Mouse (Mus musculus) kidney, embryonic 16.5 days (tissue): Measurements from ENCODE around the gene Snd1. TPM values are rescaled to one million over a fixed set of nuclear protein-coding genes. Genes with fewer than 3 reads are reported as not detected.

Experiments
- ATAC-seq: fragments of 200-750 bp; cut with Nextera tagmentation; 2 replicates; pipeline ENCODE4 v1.8.0; 2017; ENCODE audit warnings: moderate TSS enrichment; ENCODE audit not compliant: low FRiP score, low TSS enrichment
- H3K27ac ChIP-seq: fragments of 300-500 bp; sonication (generic); 2 replicates; pipeline ENCODE4 v1.5.1; 2014; ENCODE audit warnings: low read length
- H3K27me3 ChIP-seq: fragments of 300-500 bp; sonication (generic); 2 replicates; pipeline ENCODE4 v1.6.1; 2014; ENCODE audit warnings: low read length, control low read depth, mixed read lengths; ENCODE audit not compliant: insufficient read depth
- H3K36me3 ChIP-seq: fragments of 300-500 bp; sonication (generic); 2 replicates; pipeline ENCODE4 v1.6.1; 2014; ENCODE audit warnings: low read length, control low read depth, mixed read lengths; ENCODE audit not compliant: insufficient read depth
- H3K4me1 ChIP-seq: fragments of 300-500 bp; sonication (generic); 2 replicates; pipeline ENCODE4 v1.6.1; 2014; ENCODE audit warnings: low read length, control low read depth, mixed read lengths; ENCODE audit not compliant: insufficient read depth
- H3K4me2 ChIP-seq: fragments of 300-500 bp; sonication (generic); replicated peaks from 2 replicates; pipeline ENCODE4 v1.6.1; 2014; ENCODE audit warnings: low read depth, low read length
- H3K4me3 ChIP-seq: fragments of 300-500 bp; sonication (generic); 2 replicates; pipeline ENCODE4 v1.5.1; 2014; ENCODE audit warnings: mild to moderate bottlenecking, low read length
- H3K9ac ChIP-seq: fragments of 300-500 bp; sonication (generic); replicated peaks from 2 replicates; pipeline ENCODE4 v1.6.1; 2014; ENCODE audit warnings: low read length
- H3K9me3 ChIP-seq: fragments of 300-500 bp; sonication (generic); 2 replicates; pipeline ENCODE4 v1.6.1; 2016; ENCODE audit warnings: low read length, control low read depth
- WGBS: fragments of 180-500 bp; shearing (Covaris S2); extraction: QIAGEN DNeasy Blood & Tissue Kit; methylation state at CpG from one replicate; pipeline ENCODE4 v1.1.7; 2014; 5-methylcytosine and 5-hydroxymethylcytosine counted together
- polyA plus RNA-seq: library from polyadenylated mRNA; unstranded; fragments of >200 nt; fragmentation: Nextera tagmentation; extraction: Ambion mirVana; gene quantifications from 2 replicates; pipeline ENCODE4 v1.2.1, GENCODE M21; 2015

The Snd1 gene
- polyA plus RNA-seq, 1 experiment from 2014 or later, result 136 TPM

- Histone ChIP-seq H3K9ac (no peak overlapping the region), H3K27ac (no peak overlapping the region), H3K36me3 (no peaks in the 10 kb centered on the region), H3K9me3 (no peaks in the 10 kb centered on the region), H3K4me1 (peaks cover 1% of the 10 kb centered on the region; the same call in 1 of the 2 replicates), H3K27me3 (no peaks in the 10 kb centered on the region), H3K4me2 (no peak overlapping the region), H3K4me3 (no peak overlapping the region)
- no peak for ATAC-seq
- WGBS, result 67% methylated on average over 7 of the region's 7 CpGs
These were observed 261.7 kb downstream of the Snd1 start for GRCm38 (mm10) chr6:28736665-28737064.

- 84% methylated on average over 1 of the region's 1 CpGs for WGBS
- ATAC-seq, result no peak
- H3K4me3 ChIP-seq, result no peak overlapping the region
- H3K9me3 ChIP-seq, result no peaks in the 10 kb centered on the region
- H3K9ac ChIP-seq, result no peak overlapping the region
- H3K27ac ChIP-seq, result no peak overlapping the region
- no peaks in the 10 kb centered on the region for H3K27me3 ChIP-seq
- H3K4me1 ChIP-seq, result peaks cover under 1% of the 10 kb centered on the region; the same call in 1 of the 2 replicates
- H3K36me3 ChIP-seq, result no peaks in the 10 kb centered on the region
- H3K4me2 ChIP-seq, result no peak overlapping the region
These were observed 262.7 kb downstream of the Snd1 start for GRCm38 (mm10) chr6:28737601-28738000.

- no peaks in the 10 kb centered on the region for H3K27me3 ChIP-seq
- H3K4me2 ChIP-seq, result no peak overlapping the region
- H3K36me3 ChIP-seq, result 0 out of 2 replicates have a peak, but pooled peaks cover 7% of the 10 kb centered on the region
- peaks cover 23% of the 10 kb centered on the region for H3K4me1 ChIP-seq
- H3K9me3 ChIP-seq, result no peaks in the 10 kb centered on the region
- ATAC-seq, result peak; percentile 47; the same call in 1 of the 2 replicates
- no peak overlapping the region for H3K9ac ChIP-seq
- no peak overlapping the region for H3K4me3 ChIP-seq
- peak overlapping the region; percentile 67 for H3K27ac ChIP-seq
- WGBS, result 39% methylated on average over 1 of the region's 1 CpGs
These were observed 268.6 kb downstream of the Snd1 start for GRCm38 (mm10) chr6:28743586-28743985.

GRCm38 (mm10) chr6:28745864-28746263 is 270.9 kb downstream of the Snd1 start:
- H3K27me3 ChIP-seq, result no peaks in the 10 kb centered on the region
- peaks cover 37% of the 10 kb centered on the region for H3K4me1 ChIP-seq
- H3K9ac ChIP-seq, result no peak overlapping the region
- no peak overlapping the region for H3K27ac ChIP-seq
- H3K4me2 ChIP-seq, result no peak overlapping the region
- no peaks in the 10 kb centered on the region for H3K9me3 ChIP-seq
- H3K36me3 ChIP-seq, result 0 out of 2 replicates have a peak, but pooled peaks cover 7% of the 10 kb centered on the region
- WGBS, result 91% methylated on average over 7 of the region's 7 CpGs
- H3K4me3 ChIP-seq, result no peak overlapping the region
- no peak for ATAC-seq

- H3K4me3 ChIP-seq, result no peak overlapping the region
- peaks cover 37% of the 10 kb centered on the region for H3K4me1 ChIP-seq
- no peaks in the 10 kb centered on the region for H3K27me3 ChIP-seq
- H3K36me3 ChIP-seq, result 0 out of 2 replicates have a peak, but pooled peaks cover 7% of the 10 kb centered on the region
- no peaks in the 10 kb centered on the region for H3K9me3 ChIP-seq
- H3K9ac ChIP-seq, result no peak overlapping the region
- H3K27ac ChIP-seq, result no peak overlapping the region
- H3K4me2 ChIP-seq, result no peak overlapping the region
- ATAC-seq, result no peak
- 91% methylated on average over 5 of the region's 5 CpGs for WGBS
These were observed 272.1 kb downstream of the Snd1 start for GRCm38 (mm10) chr6:28747025-28747424.

GRCm38 (mm10) chr6:28747931-28748670 is 273.2 kb downstream of the Snd1 start:
- H3K27ac ChIP-seq, result peak overlapping the region; percentile 74
- 43% methylated on average over 14 of the region's 14 CpGs for WGBS

GRCm38 (mm10) chr6:28749224-28749623 is 274.3 kb downstream of the Snd1 start:
- Histone ChIP-seq H3K4me2 (no peak overlapping the region), H3K9me3 (no peaks in the 10 kb centered on the region), H3K36me3 (0 out of 2 replicates have a peak, but pooled peaks cover 7% of the 10 kb centered on the region), H3K27me3 (no peaks in the 10 kb centered on the region), H3K27ac (peak overlapping the region; percentile 74), H3K4me3 (no peak overlapping the region), H3K9ac (no peak overlapping the region), H3K4me1 (peaks cover 21% of the 10 kb centered on the region)
- WGBS, result 75% methylated on average over 3 of the region's 3 CpGs
- no peak for ATAC-seq

More at GRCm38 (mm10) chr6:28747931-28748670, 273.2 kb downstream of the Snd1 start:
- ATAC-seq, result peak; percentile 92
- Histone ChIP-seq H3K4me3 (no peak overlapping the region), H3K36me3 (0 out of 2 replicates have a peak, but pooled peaks cover 7% of the 10 kb centered on the region), H3K4me2 (no peak overlapping the region), H3K9ac (no peak overlapping the region), H3K27me3 (no peaks in the 10 kb centered on the region), H3K4me1 (peaks cover 32% of the 10 kb centered on the region), H3K9me3 (no peaks in the 10 kb centered on the region)

- Histone ChIP-seq H3K27ac (no peak overlapping the region), H3K4me1 (peaks cover 21% of the 10 kb centered on the region), H3K4me2 (no peak overlapping the region), H3K27me3 (no peaks in the 10 kb centered on the region), H3K9me3 (no peaks in the 10 kb centered on the region), H3K36me3 (0 out of 2 replicates have a peak, but pooled peaks cover under 1% of the 10 kb centered on the region), H3K9ac (no peak overlapping the region), H3K4me3 (no peak overlapping the region)
- WGBS, result 56% methylated on average over 3 of the region's 3 CpGs
- ATAC-seq, result no peak
These were observed 276.2 kb downstream of the Snd1 start for GRCm38 (mm10) chr6:28751186-28751585.

GRCm38 (mm10) chr6:28753217-28753616 is 278.3 kb downstream of the Snd1 start:
- Histone ChIP-seq H3K4me1 (peaks cover 20% of the 10 kb centered on the region), H3K36me3 (no peaks in the 10 kb centered on the region), H3K4me2 (no peak overlapping the region), H3K4me3 (no peak overlapping the region), H3K27ac (no peak overlapping the region), H3K9ac (no peak overlapping the region), H3K9me3 (no peaks in the 10 kb centered on the region), H3K27me3 (no peaks in the 10 kb centered on the region)
- ATAC-seq, result no peak
- WGBS, result 97% methylated on average over 5 of the region's 5 CpGs

- no peaks in the 10 kb centered on the region for H3K9me3 ChIP-seq
- 85% methylated on average over 5 of the region's 5 CpGs for WGBS
- H3K9ac ChIP-seq, result no peak overlapping the region
These were observed 278.7 kb downstream of the Snd1 start for GRCm38 (mm10) chr6:28753681-28754080.

More at GRCm38 (mm10) chr6:28753681-28754080, 278.7 kb downstream of the Snd1 start:
- no peaks in the 10 kb centered on the region for H3K27me3 ChIP-seq
- no peak overlapping the region for H3K27ac ChIP-seq
- no peak for ATAC-seq
- H3K4me2 ChIP-seq, result no peak overlapping the region
- H3K36me3 ChIP-seq, result no peaks in the 10 kb centered on the region
- no peak overlapping the region for H3K4me3 ChIP-seq
- H3K4me1 ChIP-seq, result peaks cover 19% of the 10 kb centered on the region
